Mouse (Mus musculus): ENCODE results near the gene Ralgps2. TPM values are rescaled to one million over a fixed set of nuclear protein-coding genes. Genes with fewer than 3 reads are reported as not detected.

Ralgps2 gene
- polyA plus RNA-seq, 1 experiment: 19.1 TPM

DNA sequence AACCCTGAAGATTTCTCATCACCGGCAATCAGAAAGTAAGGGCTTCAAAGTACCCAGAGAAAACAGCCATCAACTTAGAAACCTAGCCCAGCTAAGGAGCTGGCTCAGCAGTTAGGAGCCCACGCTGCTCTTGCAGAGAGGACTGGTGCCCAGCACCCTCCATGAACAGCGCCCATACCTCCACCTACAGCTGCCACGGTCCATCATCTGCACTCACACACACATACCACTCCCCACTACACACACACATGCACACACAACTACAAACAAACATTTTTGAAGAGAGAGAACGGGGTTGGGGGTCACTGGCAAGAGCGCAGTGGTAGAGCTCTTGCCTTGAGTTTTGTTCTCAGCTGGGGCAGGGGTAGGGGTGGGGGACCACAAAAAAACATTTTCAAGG, 26.2 kb downstream of the Ralgps2 start:
- WGBS: 89% methylated on average over 6 of the region's 6 CpGs
- DNase-seq (ENCODE audit: low read depth, low spot score): no peak

DNA sequence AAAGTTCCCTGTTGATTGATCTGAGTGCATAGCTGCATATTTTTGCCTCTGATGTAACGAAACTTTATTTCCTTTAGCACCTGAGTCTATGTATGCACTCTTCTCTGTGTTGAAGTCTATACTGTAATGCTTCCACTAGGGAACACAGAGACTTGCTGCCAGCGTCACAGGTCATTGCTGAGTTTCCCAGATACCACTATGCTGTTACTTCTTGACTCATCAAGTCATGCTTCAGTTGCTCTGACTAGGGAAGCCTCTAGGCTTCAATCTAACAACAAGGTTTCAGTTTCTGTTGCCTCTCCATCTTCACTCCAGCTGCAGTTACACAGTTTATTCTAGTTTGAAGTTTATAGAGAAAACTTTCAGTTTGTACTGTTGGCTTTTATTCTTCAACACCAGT, 28.5 kb downstream of the Ralgps2 start:
- no peak for DNase-seq (ENCODE audit: low read depth, low spot score)

DNA sequence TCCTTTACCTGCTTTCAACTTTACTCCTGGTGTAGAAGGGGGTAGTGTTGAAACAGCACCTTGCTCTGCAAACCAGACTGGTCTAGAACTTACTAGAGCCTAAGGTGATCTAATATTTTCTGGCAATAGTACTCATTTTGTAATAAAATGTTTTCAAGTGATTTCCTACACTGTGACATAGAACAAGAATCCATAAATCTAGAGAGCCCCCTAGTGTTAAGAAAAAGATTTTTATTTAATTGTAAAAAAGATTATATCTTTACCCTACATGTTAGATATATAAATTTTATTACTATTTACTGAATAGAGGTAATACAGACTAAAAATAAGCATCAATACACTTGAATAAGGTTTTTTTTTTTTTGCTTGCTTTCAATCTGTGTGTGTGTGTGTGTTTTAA, 29.6 kb downstream of the Ralgps2 start:
- no peak for DNase-seq (ENCODE audit: low read depth, low spot score)

More for the DNA sequence above, 28.5 kb downstream of the Ralgps2 start:
- 73% methylated on average over 2 of the region's 2 CpGs for WGBS

DNA sequence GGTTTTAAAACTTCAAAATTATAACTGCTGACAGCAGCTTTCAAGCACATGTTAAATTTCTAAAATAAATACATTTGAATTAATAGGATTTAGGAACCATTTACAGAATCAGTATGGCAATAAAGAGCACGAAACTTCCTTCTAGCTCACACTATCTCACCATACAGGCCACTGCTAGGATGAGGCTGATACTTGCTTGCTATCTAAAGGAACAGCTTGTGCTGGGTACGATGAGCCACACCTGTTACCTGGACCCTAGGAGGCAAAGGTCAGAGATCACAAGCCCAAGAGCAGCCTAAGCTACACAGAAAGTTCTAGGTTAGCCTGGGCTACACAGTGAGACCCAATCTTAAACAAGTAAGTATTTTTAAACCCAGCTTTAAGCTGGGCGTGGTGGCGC, 30.2 kb downstream of the Ralgps2 start:
- DNase-seq (ENCODE audit: low read depth, low spot score): no peak
- WGBS: 80% methylated on average over 4 of the region's 4 CpGs

DNA sequence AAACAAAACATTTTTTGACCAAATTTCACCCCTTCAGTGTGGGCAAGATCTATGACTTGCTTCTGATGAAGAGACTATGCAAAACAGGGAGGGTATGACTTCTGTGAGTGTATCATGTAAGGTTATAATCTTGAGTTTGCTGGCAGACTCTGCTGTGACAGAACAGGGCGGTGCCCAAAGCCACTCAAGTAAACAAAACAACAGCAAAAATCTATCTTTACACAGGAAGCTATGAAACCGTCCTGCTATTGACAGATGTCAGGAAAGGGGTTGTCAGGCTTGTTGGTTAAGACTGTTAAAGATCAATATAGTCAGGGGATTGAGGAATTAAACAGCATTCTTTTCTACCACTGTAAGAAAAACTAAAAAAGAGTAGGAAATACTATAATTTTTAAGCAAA, 33.8 kb downstream of the Ralgps2 start:
- WGBS: 55% methylated on average over 2 of the region's 2 CpGs

DNA sequence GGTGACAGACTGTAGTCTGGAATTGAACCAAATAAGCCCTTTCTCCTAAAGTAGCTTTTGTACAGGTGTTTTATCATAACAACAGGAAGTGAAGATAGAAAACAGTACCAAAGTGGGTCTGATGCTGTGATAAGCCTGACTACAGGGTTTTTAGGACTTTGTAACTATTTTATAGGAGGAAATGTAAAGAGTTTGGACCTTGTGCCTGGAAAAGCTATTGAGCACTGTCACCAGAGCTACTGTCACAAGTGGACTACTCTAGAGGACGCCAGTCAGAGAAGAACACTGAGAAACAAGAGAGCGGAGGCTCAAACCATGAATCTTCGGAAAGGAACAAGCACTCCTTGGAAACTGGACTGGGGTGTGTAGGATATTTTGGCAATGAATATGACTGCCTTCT, 35.5 kb downstream of the Ralgps2 start:
- DNase-seq (ENCODE audit: low read depth, low spot score): no peak
- WGBS: 87% methylated on average over 3 of the region's 3 CpGs

More for the DNA sequence above, 33.8 kb downstream of the Ralgps2 start:
- DNase-seq (ENCODE audit: low read depth, low spot score): no peak

DNA sequence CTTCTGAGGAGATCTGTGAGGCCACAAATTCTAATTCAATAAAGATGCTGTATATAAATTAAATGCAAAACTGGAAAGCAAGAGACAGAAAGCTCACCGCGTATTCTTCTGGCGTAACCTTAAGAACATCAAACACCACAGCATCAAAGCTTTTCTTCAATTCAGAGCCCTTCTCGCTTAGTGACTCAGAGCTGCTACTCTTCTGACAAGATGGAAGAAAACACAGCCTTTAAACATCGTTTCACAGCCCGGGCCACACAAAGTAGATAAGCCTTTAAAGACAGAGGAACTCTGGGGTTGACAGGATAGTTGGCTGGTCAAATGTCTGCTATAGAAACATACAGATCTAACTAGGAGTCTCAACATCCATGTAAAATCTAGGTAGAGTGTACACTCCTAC, 37.7 kb downstream of the Ralgps2 start:
- no peak for DNase-seq (ENCODE audit: low read depth, low spot score)
- WGBS: 91% methylated on average over 6 of the region's 6 CpGs

DNA sequence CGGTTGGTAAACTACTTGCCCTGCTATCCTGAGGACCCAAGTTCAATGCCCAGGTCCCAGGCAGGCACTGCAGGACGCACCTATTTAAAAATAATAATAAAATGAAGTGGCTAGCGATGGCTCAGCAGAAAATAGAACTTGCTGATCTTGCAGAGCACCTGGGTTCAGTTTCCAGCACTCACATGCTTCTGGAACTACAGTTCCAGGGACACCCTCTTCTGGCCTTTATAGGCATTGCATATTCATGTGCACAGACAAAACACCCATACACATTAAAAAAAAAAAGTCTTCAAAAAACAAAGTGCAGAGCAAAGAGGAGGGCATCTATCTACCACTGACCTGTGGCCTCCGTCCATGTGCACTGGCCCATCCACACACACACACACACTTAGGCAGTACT, 47.9 kb downstream of the Ralgps2 start:
- no peak for DNase-seq (ENCODE audit: low read depth, low spot score)
- WGBS: 98% methylated on average over 4 of the region's 4 CpGs

DNA sequence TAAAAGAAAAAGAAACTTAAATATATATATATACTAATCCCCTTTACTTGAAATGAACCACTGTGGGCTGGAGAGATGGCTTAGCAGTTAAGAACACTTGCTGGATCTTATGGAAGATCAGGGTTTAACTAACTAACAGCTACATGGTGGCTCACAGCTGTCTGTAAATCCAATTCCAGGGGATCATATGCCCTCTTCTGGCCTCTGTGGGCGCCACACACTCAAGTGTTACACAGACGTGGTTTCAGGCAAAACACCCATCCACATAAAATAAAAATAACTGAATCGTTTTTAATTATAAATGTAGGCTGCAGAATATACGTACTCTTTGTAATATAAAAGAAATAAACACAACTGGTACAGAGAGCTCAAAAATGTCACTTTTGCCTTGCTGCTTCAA, 50.6 kb downstream of the Ralgps2 start:
- no peak for DNase-seq (ENCODE audit: low read depth, low spot score)
- 90% methylated on average over 4 of the region's 4 CpGs for WGBS

DNA sequence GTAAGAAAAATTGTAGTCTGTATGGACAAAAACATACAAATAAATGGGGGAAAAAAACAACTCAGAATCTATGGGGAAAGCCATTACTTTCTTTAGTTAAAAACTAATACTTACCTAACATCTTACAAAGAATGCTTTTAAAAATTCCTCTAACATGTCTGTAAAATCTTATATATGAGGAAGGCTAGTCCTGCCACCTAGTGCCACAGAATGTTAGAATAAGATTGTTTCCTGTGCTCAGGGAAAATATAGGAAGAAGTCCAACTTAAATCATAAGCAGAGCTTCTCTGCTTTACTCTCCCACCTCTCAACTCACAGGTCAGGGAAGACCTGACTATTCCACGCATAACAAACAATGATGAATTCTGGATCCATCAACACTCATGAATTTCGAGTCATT, 53.5 kb downstream of the Ralgps2 start:
- no peak for DNase-seq (ENCODE audit: low read depth, low spot score)
- WGBS: 84% methylated on average over 2 of the region's 2 CpGs

DNA sequence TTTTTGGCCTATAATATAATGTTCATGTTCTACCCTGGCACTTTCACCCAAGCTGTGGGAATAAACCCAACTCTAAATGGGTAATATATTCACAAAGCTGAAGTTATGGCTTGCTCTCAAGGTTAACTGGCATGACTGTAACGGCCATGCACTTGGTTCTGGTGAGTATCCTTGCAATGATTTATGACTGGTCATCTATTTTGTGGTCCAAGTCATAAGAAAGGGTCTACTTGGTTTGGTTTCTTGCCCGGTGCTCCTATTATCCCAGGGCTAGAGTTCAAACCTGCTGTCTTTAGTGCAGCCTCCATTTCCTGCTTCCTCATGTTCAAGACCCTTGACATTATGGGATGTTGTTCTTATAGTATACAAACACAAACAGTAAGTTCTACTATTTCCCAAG, 54.6 kb downstream of the Ralgps2 start:
- no peak for DNase-seq (ENCODE audit: low read depth, low spot score)
- 67% methylated on average over 2 of the region's 2 CpGs for WGBS

DNA sequence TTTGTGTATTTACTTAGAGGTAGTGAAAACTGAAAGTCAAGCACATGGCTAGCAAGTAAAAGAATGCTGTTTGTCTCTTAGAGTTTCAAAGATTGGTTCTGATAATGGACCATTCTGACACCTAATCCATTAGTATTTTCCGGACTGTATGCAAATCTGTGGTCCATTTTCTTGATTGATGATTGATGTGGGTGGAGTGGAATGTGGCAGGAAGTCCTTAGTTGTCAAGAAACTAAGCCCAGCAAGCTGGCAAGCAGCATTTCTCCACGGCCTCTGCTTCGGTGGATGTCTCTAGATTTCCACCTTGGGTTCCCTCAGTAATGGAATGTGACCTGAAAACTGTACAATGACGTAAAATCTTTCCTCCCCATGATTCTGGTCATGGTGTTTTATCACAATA, 68.8 kb downstream of the Ralgps2 start:
- WGBS: 77% methylated on average over 4 of the region's 4 CpGs
- DNase-seq (ENCODE audit: low read depth, low spot score): no peak

DNA sequence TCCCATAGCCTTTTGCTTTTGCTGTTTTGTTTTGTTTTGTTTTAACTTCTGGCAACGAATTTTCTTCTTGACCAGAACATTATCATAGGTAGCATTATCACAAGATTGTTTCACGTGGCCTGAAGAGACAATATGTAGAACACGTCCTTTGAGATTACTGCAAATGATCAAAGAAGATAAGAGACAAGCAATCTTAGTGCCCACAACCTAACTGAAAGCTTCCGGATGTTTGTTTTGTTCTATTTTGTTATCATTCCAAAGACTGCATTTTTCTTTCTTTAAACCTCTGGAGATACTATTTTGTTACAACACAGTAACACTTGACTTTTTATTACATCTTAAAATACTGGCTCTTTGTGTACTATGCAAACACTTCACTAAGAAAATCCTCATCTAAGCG, 69.4 kb downstream of the Ralgps2 start:
- no peak for DNase-seq (ENCODE audit: low read depth, low spot score)
- WGBS: 36% methylated on average over 5 of the region's 5 CpGs

DNA sequence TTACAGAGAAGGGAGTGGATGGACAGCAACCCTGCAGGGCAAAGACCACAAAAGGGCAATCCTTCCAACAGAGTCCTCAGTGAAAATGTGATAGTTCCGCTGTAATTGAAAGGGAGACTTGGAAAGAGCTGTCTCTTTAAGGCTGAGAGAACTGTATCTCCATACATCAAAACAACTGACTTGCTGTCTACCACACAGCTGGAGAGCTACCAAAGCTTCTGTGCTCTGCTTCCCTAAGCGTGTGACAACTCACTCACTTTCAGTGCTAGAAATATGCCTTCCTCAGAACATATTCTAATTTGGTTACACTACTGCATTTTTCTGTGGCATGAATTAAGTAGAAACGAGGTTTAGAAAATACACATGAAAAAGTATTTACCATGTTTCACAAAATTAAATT, 75.2 kb downstream of the Ralgps2 start:
- WGBS: 79% methylated on average over 3 of the region's 3 CpGs
- DNase-seq (ENCODE audit: low read depth, low spot score): no peak

DNA sequence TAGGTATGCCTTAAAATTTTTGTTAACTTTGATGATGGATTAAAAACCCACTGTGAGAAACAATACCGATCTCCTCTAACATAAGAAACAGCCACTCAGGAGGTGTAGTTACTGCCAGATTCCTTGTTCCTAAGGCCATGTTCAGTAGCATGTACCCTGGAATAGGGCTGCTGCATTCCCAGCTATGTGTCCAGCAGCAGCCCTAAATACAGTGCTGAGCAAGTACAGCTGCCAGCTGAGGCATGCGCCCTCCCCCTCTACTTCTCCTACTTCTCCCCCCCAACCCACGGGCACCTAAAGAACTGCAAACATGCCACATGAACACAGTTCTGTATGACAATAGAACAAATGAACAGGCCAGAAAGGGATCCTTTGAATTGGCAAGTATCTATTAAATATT, 75.7 kb downstream of the Ralgps2 start:
- WGBS: 71% methylated on average over 3 of the region's 3 CpGs

DNA sequence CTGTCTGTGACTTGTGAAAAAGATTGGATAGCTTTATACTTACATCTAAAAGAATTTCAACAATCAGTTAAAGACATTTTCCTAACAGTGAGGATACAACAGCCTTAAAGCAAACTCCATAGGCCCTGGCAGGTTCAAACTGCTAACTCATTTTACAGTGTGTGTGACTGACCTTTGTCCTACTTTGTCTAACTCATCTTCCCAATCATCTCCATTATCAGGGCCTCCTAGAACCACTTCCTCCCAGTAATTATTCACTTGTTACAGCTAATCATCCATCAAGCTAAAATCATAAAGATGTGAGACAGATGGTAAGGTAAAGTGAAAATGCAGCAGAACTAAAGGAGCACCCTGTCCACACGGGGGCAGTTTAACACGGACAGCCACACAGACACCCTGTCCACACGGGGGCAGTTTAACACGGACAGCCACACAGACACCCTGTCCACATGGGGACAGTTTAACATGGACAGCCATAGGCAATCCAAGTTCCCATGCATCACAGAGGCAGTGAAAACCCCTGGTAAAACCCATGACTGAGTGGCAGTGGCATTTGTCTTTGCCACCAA, 77.9 kb downstream of the Ralgps2 start:
- 16% methylated on average over 4 of the region's 4 CpGs for WGBS
- no peak for DNase-seq (ENCODE audit: low read depth, low spot score)

More for the DNA sequence above, 75.7 kb downstream of the Ralgps2 start:
- DNase-seq (ENCODE audit: low read depth, low spot score): no peak

DNA sequence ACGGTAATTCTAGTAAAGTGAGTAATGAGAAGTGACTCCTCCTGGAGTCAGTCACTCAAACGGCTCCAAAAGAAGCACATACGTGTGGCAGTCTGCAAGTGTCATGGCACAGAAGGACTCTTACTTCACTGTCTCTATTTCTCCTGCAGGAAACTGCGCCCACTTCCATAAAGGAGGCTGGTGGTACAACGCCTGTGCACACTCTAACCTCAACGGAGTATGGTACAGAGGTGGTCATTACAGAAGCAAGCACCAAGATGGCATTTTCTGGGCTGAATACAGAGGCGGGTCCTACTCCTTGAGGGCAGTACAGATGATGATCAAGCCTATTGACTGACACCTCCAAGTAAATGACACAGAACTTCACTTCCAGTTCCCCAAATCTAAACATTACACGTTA, 79.2 kb downstream of the Ralgps2 start:
- 78% methylated on average over 8 of the region's 8 CpGs for WGBS
- DNase-seq (ENCODE audit: low read depth, low spot score): no peak

DNA sequence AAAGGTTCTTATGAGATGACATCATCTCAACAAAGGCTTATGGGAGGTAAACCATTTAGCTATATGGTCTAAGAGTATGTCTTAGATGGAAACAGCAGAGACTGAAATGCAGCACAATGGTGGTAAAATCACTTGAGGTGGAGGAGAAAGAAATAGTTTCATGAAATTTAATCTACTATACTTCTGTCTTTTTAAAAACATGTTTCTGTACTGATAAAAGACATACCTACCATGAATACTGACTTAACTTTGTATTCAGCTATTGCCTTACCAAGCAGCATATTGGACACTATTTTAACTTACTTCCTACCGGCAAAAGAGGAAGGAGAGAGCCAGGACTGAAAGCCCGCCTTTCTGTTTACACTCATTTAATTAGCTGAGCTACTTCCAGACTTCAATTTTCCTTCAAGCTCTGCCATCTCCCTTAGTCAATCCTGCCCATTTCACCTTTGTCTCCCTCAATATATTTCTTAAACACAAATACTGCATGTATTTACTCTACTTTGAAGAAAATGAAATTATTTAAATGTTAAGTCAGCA, 79.6 kb downstream of the Ralgps2 start:
- DNase-seq (ENCODE audit: low read depth, low spot score): no peak
- WGBS: 34% methylated on average over 2 of the region's 2 CpGs

DNA sequence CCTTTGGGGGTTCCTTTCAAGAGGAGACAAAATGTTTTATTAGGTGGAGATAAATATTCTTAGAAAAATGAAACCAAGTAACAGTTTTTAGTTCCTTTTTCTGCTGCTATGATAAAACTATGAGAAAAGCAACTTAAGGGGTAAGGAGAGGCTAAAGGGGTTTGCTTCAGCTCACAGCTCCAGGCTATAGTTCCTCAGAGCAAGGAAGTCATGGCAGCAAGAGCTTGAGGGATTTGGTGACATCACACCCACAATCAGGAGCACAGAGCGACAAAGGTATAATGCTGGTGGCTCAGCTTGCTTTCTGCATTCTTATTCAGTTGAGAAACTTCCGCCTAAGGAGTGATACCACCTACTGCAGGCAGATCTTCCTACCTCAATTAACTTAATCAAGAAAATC, 80.3 kb downstream of the Ralgps2 start:
- WGBS: 93% methylated on average over 2 of the region's 2 CpGs
- no peak for DNase-seq (ENCODE audit: low read depth, low spot score)

DNA sequence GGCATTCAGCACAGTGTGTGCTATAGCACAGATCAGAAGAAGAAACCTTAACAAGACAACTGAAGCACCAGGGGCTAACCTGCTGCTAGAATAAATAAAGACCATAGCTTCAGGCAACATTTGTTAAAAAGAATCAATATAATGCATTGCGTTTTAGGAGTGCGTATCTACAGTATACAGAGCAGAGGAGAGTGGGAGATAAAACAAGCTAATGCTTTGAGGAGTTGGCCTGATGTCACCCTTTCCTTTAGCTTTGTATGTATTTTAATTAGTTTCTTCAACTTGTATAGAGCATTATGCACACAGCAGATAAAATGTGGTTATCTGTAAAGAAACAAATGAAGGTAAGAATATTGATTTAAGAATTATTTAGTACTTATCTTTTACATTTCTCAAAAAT, 82.8 kb downstream of the Ralgps2 start:
- WGBS: 91% methylated on average over 2 of the region's 2 CpGs
- no peak for DNase-seq (ENCODE audit: low read depth, low spot score)

DNA sequence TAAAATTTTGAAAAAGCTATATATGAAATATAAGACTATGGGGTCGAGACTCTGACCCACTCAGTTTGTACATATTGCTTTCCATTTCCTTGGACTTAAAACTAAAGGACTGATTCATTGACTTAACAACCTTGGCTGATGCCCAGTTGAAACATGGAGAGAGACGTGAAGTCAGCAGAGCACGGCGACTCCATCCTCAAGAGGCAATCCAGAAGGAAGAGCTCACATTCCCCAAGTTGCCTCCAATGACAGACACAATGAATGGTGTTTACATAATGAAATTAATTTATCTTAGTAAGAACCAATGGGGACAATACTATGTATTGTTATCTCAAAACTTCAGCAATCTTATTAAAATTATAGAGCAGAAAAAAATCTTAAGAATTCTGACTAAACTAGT, 84.9 kb downstream of the Ralgps2 start:
- no peak for DNase-seq (ENCODE audit: low read depth, low spot score)
- 90% methylated on average over 4 of the region's 4 CpGs for WGBS

DNA sequence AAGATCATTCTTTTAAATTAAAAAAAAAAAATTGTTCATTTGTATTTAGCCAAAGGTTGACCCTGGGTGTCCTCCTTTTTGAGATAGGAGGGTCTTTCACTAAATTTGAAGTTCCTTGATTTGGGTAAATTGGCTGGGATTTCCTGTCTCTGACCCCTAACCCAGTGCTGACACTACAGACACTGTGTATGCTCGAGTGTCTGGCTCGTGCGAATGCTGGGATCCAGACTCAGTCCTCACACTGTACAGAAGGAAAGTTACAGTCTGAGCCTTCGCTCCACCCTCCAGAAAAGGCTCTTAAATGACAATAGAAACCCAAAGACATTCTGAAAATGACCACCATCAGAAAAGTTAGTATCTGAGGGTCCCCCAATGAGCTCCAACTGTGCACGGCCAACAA, 86.6 kb downstream of the Ralgps2 start:
- 94% methylated on average over 5 of the region's 5 CpGs for WGBS
- no peak for DNase-seq (ENCODE audit: low read depth, low spot score)
